Mouse (Mus musculus): ENCODE results near the gene Zc3h12a. TPM values are rescaled to one million over a fixed set of nuclear protein-coding genes. Genes with fewer than 3 reads are reported as not detected.

Zc3h12a gene
- 11.9 and 12.4 TPM in 2 replicates for polyA plus RNA-seq (2012; rRNA removed)

DNA sequence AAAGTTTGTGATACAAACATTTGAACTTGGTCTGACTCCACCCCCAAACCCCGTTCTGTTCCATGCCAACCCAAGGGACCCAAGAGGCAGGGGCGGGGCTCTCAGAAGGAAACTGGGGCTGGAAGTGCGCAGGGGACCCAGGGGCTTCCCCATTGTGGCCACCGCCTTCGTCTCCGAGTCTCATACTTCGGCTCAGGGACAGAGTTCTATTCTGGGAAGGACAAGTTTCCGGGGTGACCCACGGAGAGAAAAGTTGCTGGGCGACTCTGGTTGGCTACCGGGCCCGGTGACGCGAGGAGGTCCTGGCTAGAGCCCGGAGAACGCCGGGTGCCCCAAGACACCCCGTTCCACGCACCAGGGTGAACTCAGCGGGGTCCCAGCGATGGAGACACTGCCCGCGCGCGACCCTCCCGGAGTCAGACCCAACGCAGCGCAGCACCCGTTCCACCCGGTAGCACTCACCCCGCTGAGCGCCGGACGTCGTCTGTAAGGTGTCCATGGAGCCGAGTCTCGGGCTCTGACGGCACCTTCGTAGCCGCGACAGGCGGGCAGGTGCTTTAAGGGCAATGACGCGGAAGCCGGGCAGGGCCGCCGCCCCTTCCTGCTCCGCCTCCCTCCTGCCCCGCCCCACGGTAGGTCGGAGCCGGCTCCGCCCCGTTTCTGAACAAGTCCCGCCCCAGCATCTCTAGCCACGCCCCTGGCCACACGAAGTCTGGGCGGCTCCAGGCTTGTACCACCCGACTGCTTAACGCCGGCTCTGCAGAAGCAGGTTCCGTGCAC lies at the start of gene Zc3h12a:
Zc3h12a (minus strand) TSS at position 536 of the 780 bp plus-strand sequence.

DNA sequence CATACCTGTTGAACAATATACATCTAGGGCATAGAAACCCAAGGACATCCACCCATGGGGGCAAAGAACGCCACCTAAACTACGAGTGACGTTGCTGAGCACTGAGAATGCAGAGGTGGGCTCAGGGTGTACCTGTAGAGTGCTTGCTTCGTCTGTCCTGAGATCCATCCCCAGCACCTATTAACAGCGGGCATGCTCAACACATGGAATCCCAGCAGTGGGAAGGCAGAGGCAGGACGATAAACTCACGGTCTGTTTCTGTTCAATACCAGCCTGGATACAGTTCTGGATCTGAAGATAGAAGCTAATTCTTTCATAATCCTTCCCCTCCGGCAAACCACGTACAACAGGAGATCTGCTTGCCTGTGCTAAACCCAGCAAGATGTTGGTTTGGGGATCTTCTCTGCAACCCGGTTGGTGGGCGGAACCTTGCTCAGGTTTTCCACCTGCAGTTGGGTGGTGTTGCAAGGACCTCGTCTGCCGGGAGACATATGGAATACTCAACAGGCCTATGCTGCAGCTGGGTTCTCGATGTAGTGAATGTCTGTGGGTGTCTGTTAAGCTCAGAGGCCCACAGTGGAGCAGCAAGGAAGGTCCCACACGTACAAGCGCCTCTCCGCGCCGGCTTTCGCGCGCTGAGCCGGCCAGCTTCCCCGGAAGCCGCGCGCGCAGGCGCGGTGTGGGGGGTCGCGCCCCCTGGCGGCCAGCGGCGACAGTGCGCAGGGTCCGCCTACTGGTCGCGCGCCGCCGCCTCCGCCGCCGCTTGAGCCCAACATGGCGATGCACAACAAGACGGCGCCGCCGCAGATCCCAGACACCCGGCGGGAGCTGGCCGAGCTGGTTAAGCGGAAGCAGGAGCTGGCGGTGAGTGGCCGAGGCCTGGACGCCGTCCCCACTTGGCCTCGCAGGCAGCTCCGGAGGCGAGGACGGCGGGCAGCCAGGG lies 43.0 kb downstream of the Zc3h12a start, which contains the start of gene Meaf6:
Meaf6 (plus strand) TSS at position 732 of the 943 bp plus-strand sequence.

Other genes with a start within 250 kb of the Zc3h12a start
- gene Epha10, start 246.9 kb downstream of the Zc3h12a start, polyA plus RNA-seq (2012; rRNA removed), result not detected in 2 replicates
- gene 9930104L06Rik, start 190.8 kb downstream of the Zc3h12a start, polyA plus RNA-seq (2012; rRNA removed), result 5.5 and 9.2 TPM in 2 replicates
- 8.1 and 8.8 TPM in 2 replicates for gene Cdca8, start 188.5 kb downstream of the Zc3h12a start, polyA plus RNA-seq (2012; rRNA removed)
- gene Rspo1, start 141.4 kb downstream of the Zc3h12a start, polyA plus RNA-seq (2012; rRNA removed), result 3.5 and 4.6 TPM in 2 replicates
- gene Gnl2, start 111.3 kb downstream of the Zc3h12a start, polyA plus RNA-seq (2012; rRNA removed), result 2.2 and 3.5 TPM in 2 replicates
- not detected in 2 replicates for gene Dnali1, start 62.1 kb downstream of the Zc3h12a start, polyA plus RNA-seq (2012; rRNA removed)
- 2.3 and 2.8 TPM in 2 replicates for gene Snip1, start 61.2 kb downstream of the Zc3h12a start, polyA plus RNA-seq (2012; rRNA removed)
- 2.5 and 2.8 TPM in 2 replicates for gene Meaf6, start 42.7 kb downstream of the Zc3h12a start, polyA plus RNA-seq (2012; rRNA removed)